Mouse (Mus musculus): ENCODE measurements at regions not wholly inside any gene's neighbourhood (a gene's known extent, or its start where the extent isn't known, plus 50 kb on each side); places are given as distances from the start of the nearest gene placed in this dataset.
A peak's percentile ranks its signal among the peaks of the same experiment; 100 is the strongest.

GRCm38 (mm10) chr8:86385236-86385635 lies 195.2 kb downstream of the Abcc12 start:
- no peaks in the 10 kb centered on the region for H3K27me3 ChIP-seq (ENCODE audit: control insufficient read depth, insufficient read depth, low read length)
- H3K4me1 ChIP-seq (ENCODE audit: control insufficient read depth, insufficient read depth): no peaks in the 10 kb centered on the region
- ATAC-seq (ENCODE audit: insufficient read depth, low read depth) (no peak), DNase-seq (ENCODE audit: low spot score) (no peak)
- H3K9me3 ChIP-seq (replicated peaks; ENCODE audit: control insufficient read depth, low read length): no peaks in the 10 kb centered on the region
- no peak overlapping the region for H3K4me3 ChIP-seq (ENCODE audit: low read depth, low read length)
- no peak overlapping the region for H3K4me2 ChIP-seq (ENCODE audit: low read depth, low read length)
- H3K9ac ChIP-seq (replicated peaks; ENCODE audit: low read depth, low read length): no peak overlapping the region
- 85% methylated on average over 7 of the region's 7 CpGs for WGBS
- H3K27ac ChIP-seq (ENCODE audit: low read depth): no peak overlapping the region
- no peak for TF ChIP-seq CTCF (IDR thresholded peaks at IDR 0.05; ENCODE audit: low read depth)
- TF ChIP-seq EP300 (IDR thresholded peaks at IDR 0.05; ENCODE audit: low read depth): no peak
- H3K36me3 ChIP-seq (replicated peaks; ENCODE audit: control insufficient read depth, insufficient read depth, low read length): no peaks in the 10 kb centered on the region

- Histone ChIP-seq H3K27me3 (ENCODE audit: control insufficient read depth, insufficient read depth, low read length) (no peaks in the 10 kb centered on the region), H3K4me1 (ENCODE audit: control insufficient read depth, insufficient read depth) (no peaks in the 10 kb centered on the region), H3K4me3 (ENCODE audit: low read depth, low read length) (no peak overlapping the region), H3K36me3 (replicated peaks; ENCODE audit: control insufficient read depth, insufficient read depth, low read length) (no peaks in the 10 kb centered on the region), H3K27ac (ENCODE audit: low read depth) (no peak overlapping the region), H3K9me3 (replicated peaks; ENCODE audit: control insufficient read depth, low read length) (no peaks in the 10 kb centered on the region), H3K9ac (replicated peaks; ENCODE audit: low read depth, low read length) (no peak overlapping the region), H3K4me2 (ENCODE audit: low read depth, low read length) (no peak overlapping the region)
- TF ChIP-seq CTCF (IDR thresholded peaks at IDR 0.05; ENCODE audit: low read depth): no peak
- no peak for TF ChIP-seq EP300 (IDR thresholded peaks at IDR 0.05; ENCODE audit: low read depth)
- WGBS: 82% methylated on average over 10 of the region's 10 CpGs
- no peak for DNase-seq (ENCODE audit: low spot score)
- no peak for ATAC-seq (ENCODE audit: insufficient read depth, low read depth)
These were observed 198.5 kb downstream of the Abcc12 start for GRCm38 (mm10) chr8:86381977-86382376.

- Histone ChIP-seq H3K4me1 (ENCODE audit: control insufficient read depth, insufficient read depth) (no peaks in the 10 kb centered on the region), H3K4me3 (ENCODE audit: low read depth, low read length) (no peak overlapping the region), H3K36me3 (replicated peaks; ENCODE audit: control insufficient read depth, insufficient read depth, low read length) (no peaks in the 10 kb centered on the region), H3K4me2 (ENCODE audit: low read depth, low read length) (no peak overlapping the region), H3K9me3 (replicated peaks; ENCODE audit: control insufficient read depth, low read length) (no peaks in the 10 kb centered on the region), H3K27ac (ENCODE audit: low read depth) (no peak overlapping the region), H3K27me3 (ENCODE audit: control insufficient read depth, insufficient read depth, low read length) (no peaks in the 10 kb centered on the region), H3K9ac (replicated peaks; ENCODE audit: low read depth, low read length) (no peak overlapping the region)
- ATAC-seq (ENCODE audit: insufficient read depth, low read depth) (no peak), DNase-seq (ENCODE audit: low spot score) (no peak)
- TF ChIP-seq EP300 (IDR thresholded peaks at IDR 0.05; ENCODE audit: low read depth) (no peak), CTCF (IDR thresholded peaks at IDR 0.05; ENCODE audit: low read depth) (no peak)
- WGBS: 50% methylated on average over 5 of the region's 5 CpGs
These were observed 212.4 kb downstream of the Abcc12 start for GRCm38 (mm10) chr8:86368062-86368461.

- H3K4me3 ChIP-seq (ENCODE audit: low read depth, low read length): no peak overlapping the region
- H3K27me3 ChIP-seq (ENCODE audit: control insufficient read depth, insufficient read depth, low read length): no peaks in the 10 kb centered on the region
- H3K27ac ChIP-seq (ENCODE audit: low read depth): no peak overlapping the region
- TF ChIP-seq CTCF (IDR thresholded peaks at IDR 0.05; ENCODE audit: low read depth) (no peak), EP300 (IDR thresholded peaks at IDR 0.05; ENCODE audit: low read depth) (no peak)
- no peak overlapping the region for H3K4me2 ChIP-seq (ENCODE audit: low read depth, low read length)
- DNase-seq (ENCODE audit: low spot score): no peak
- no peak for ATAC-seq (ENCODE audit: insufficient read depth, low read depth)
- no peak overlapping the region for H3K9ac ChIP-seq (replicated peaks; ENCODE audit: low read depth, low read length)
- H3K4me1 ChIP-seq (ENCODE audit: control insufficient read depth, insufficient read depth): no peaks in the 10 kb centered on the region
- H3K9me3 ChIP-seq (replicated peaks; ENCODE audit: control insufficient read depth, low read length): no peaks in the 10 kb centered on the region
- H3K36me3 ChIP-seq (replicated peaks; ENCODE audit: control insufficient read depth, insufficient read depth, low read length): no peaks in the 10 kb centered on the region
- WGBS: 94% methylated on average over 4 of the region's 4 CpGs
These were observed 213.8 kb downstream of the Abcc12 start for GRCm38 (mm10) chr8:86366636-86367035.

GRCm38 (mm10) chr8:86365726-86366125 lies 214.8 kb downstream of the Abcc12 start:
- no peak for ATAC-seq (ENCODE audit: insufficient read depth, low read depth)
- Histone ChIP-seq H3K4me3 (ENCODE audit: low read depth, low read length) (no peak overlapping the region), H3K4me1 (ENCODE audit: control insufficient read depth, insufficient read depth) (peaks cover under 1% of the 10 kb centered on the region; the same call in 1 of the 2 replicates), H3K27ac (ENCODE audit: low read depth) (no peak overlapping the region), H3K27me3 (ENCODE audit: control insufficient read depth, insufficient read depth, low read length) (no peaks in the 10 kb centered on the region), H3K36me3 (replicated peaks; ENCODE audit: control insufficient read depth, insufficient read depth, low read length) (no peaks in the 10 kb centered on the region), H3K9me3 (replicated peaks; ENCODE audit: control insufficient read depth, low read length) (no peaks in the 10 kb centered on the region), H3K9ac (replicated peaks; ENCODE audit: low read depth, low read length) (no peak overlapping the region), H3K4me2 (ENCODE audit: low read depth, low read length) (no peak overlapping the region)
- WGBS: 76% methylated on average over 5 of the region's 5 CpGs
- no peak for DNase-seq (ENCODE audit: low spot score)
- no peak for TF ChIP-seq EP300 (IDR thresholded peaks at IDR 0.05; ENCODE audit: low read depth)
- no peak for TF ChIP-seq CTCF (IDR thresholded peaks at IDR 0.05; ENCODE audit: low read depth)

- TF ChIP-seq CTCF (IDR thresholded peaks at IDR 0.05; ENCODE audit: low read depth) (peak; percentile 22; the same call in 1 of the 2 replicates), EP300 (IDR thresholded peaks at IDR 0.05; ENCODE audit: low read depth) (no peak)
- Histone ChIP-seq H3K27me3 (ENCODE audit: control insufficient read depth, insufficient read depth, low read length) (no peaks in the 10 kb centered on the region), H3K9me3 (replicated peaks; ENCODE audit: control insufficient read depth, low read length) (no peaks in the 10 kb centered on the region), H3K36me3 (replicated peaks; ENCODE audit: control insufficient read depth, insufficient read depth, low read length) (no peaks in the 10 kb centered on the region), H3K9ac (replicated peaks; ENCODE audit: low read depth, low read length) (no peak overlapping the region), H3K4me3 (ENCODE audit: low read depth, low read length) (no peak overlapping the region), H3K27ac (ENCODE audit: low read depth) (no peak overlapping the region), H3K4me1 (ENCODE audit: control insufficient read depth, insufficient read depth) (peaks cover 8% of the 10 kb centered on the region), H3K4me2 (ENCODE audit: low read depth, low read length) (no peak overlapping the region)
- DNase-seq (ENCODE audit: low spot score) (no peak), ATAC-seq (ENCODE audit: insufficient read depth, low read depth) (no peak)
- WGBS: 48% methylated on average over 2 of the region's 2 CpGs
These were observed 215.6 kb downstream of the Abcc12 start for GRCm38 (mm10) chr8:86364898-86365297.
